Mouse (Mus musculus) cerebellum, adult 2 months (tissue): ENCODE measurements at regions not wholly inside any gene's neighbourhood (a gene's known extent, or its start where the extent isn't known, plus 50 kb on each side); places are given as distances from the start of the nearest gene placed in this dataset.

Experiments
- CTCF ChIP-seq: fragments of 200-500 bp; IDR thresholded peaks from 2 replicates; pipeline ENCODE4 v1.5.1; 2011; ENCODE audit warnings: low read depth, mild to moderate bottlenecking, control low read depth, low read length, moderate library complexity, borderline replicate concordance; ENCODE audit not compliant: insufficient read depth
- POLR2A ChIP-seq: fragments of 200-500 bp; IDR thresholded peaks from 2 replicates; pipeline ENCODE4 v1.6.1; 2011; ENCODE audit warnings: low read length, control low read depth, borderline replicate concordance; ENCODE audit not compliant: insufficient read depth

GRCm38 (mm10) chr10:84230011-84230781 lies 210.2 kb downstream of the Nuak1 start:
- TF ChIP-seq CTCF (no peak), POLR2A (no peak)
